Mouse (Mus musculus): Measurements from ENCODE around the gene Cdkal1.
A peak's percentile ranks its signal among the peaks of the same experiment; 100 is the strongest.

GRCm38 (mm10) chr13:29819147-29819546 is 36.3 kb downstream of the Cdkal1 start:
- TF ChIP-seq CTCF (IDR thresholded peaks at IDR 0.05; ENCODE audit: borderline replicate concordance, extremely low read depth, insufficient read depth, insufficient read length) (peak; percentile 23; the same call in 1 of the 2 replicates), POLR2A (IDR thresholded peaks at IDR 0.05; ENCODE audit: borderline replicate concordance, extremely low read depth, insufficient read depth, insufficient read length, poor library complexity, severe bottlenecking) (no peak)

Measured in brain, embryonic 14.5 days (tissue).